Mouse (Mus musculus) layer of hippocampus, adult 9-10 months (tissue): ENCODE results near the gene Cdk2ap2.
A peak's percentile ranks its signal among the peaks of the same experiment; 100 is the strongest.
"Not testable (repeated sequence)": the region's sequence is repeated elsewhere in the genome, so short reads cannot be mapped to it uniquely, and the experiment has no call there.

Experiments used
- DNase-seq: peaks from one replicate; pipeline ENCODE4 v3.0.0; 2022; ENCODE audit warnings: low spot score

The Cdk2ap2 gene

GRCm38 (mm10) chr19:4096642-4097440 is at the start of gene Cdk2ap2:
TSS of gene Cdk2ap2 (plus strand) at chr19:4097182.
- peak; percentile 100 for DNase-seq

GRCm38 (mm10) chr19:4047859-4048258 is 49.1 kb upstream of the Cdk2ap2 start:
- peak; percentile 55 for DNase-seq

GRCm38 (mm10) chr19:4049069-4049468 is 47.9 kb upstream of the Cdk2ap2 start:
- not testable (repeated sequence) for DNase-seq

DNA sequence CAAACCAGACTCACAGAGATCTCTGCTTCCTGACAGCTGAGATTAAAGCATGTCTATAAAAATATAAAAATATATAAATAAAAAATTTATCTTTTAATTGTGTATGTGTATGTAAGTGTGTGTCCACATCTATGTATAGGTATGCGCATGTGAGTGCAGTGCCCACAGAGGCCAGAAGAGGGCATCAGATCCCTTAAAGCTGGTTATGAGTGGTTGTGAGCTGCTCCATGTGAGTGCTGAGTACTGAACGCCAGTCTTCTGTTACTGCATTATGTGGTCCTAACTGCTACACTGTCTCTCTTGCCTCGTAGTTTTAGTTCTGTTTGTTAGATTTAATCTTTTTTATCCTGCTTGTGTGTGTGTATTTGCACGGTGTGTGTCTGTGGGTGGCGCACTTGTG is 46.0 kb upstream of the Cdk2ap2 start:
- no peak for DNase-seq

GRCm38 (mm10) chr19:4051741-4052515 is 45.1 kb upstream of the Cdk2ap2 start:
- no peak for DNase-seq

GRCm38 (mm10) chr19:4052516-4053030 is 44.4 kb upstream of the Cdk2ap2 start:
- no peak for DNase-seq

- DNase-seq: no peak
These were observed 42.4 kb upstream of the Cdk2ap2 start for GRCm38 (mm10) chr19:4054613-4055012.

GRCm38 (mm10) chr19:4055216-4055946 is 41.6 kb upstream of the Cdk2ap2 start:
- no peak for DNase-seq

DNA sequence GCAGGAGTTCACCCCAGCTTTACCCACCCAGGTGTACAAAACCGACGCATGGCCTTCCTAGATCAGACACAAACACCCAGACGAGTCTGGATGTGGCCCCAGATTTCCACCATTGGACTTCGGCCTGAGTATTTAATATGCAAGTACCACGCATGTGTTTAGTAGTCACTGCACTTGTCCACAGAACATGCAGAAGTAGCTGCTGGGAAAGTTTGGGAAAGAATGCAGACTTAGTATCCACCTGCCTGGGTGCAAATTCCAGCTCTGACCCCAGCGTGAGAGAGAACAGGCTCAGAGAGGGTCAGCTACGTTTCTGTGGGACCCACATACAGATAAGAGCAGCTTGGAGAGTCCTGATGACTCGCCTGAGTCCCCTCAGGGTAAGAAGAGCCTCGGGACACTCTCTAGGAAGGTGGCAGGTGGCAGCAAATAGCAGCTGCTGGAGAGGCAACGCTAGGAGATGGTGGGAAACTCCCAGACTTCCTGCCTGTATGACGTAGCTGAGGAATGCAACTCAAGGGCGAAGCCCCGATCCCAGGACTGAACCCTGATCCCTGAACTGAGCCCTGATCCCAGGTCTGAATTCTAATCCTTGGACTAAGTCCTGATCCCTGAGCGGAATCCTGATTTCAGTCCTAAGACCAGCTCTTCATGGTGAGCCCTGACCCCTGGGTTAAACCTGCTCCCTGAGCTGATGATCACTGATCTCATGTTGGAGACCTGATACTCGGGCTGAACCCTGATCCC is 40.9 kb upstream of the Cdk2ap2 start:
- no peak for DNase-seq

GRCm38 (mm10) chr19:4056727-4057126 is 40.3 kb upstream of the Cdk2ap2 start:
- DNase-seq: no peak

GRCm38 (mm10) chr19:4057389-4057788 is 39.6 kb upstream of the Cdk2ap2 start:
- no peak for DNase-seq

GRCm38 (mm10) chr19:4057962-4058361 is 39.0 kb upstream of the Cdk2ap2 start:
- DNase-seq: no peak

DNA sequence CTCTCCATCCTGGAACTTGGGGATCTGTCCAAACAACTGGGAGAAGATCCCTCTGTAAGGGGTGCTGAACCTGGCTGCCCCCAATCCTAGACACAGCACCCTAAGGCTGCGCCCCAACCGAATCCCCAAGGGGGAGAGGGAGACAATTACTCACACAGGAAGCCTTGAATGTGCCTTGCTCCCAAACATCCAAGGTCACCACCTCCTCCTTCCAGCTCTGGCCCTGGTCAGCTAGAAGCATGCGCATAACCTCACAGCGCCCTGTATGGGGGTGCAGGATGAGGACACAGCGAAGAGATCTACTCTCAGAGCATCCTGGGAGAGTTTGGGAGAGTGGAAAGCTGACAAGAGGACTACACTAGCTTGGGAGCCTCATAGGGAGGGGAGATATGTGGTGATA is 38.4 kb upstream of the Cdk2ap2 start:
- DNase-seq: no peak

GRCm38 (mm10) chr19:4059069-4059740 is 37.8 kb upstream of the Cdk2ap2 start, which contains the start of gene Gstp3:
TSS of gene Gstp3 (minus strand) at chr19:4059569.
- no peak for DNase-seq

GRCm38 (mm10) chr19:4060044-4060898 is 36.7 kb upstream of the Cdk2ap2 start:
- not testable (repeated sequence) for DNase-seq

DNA sequence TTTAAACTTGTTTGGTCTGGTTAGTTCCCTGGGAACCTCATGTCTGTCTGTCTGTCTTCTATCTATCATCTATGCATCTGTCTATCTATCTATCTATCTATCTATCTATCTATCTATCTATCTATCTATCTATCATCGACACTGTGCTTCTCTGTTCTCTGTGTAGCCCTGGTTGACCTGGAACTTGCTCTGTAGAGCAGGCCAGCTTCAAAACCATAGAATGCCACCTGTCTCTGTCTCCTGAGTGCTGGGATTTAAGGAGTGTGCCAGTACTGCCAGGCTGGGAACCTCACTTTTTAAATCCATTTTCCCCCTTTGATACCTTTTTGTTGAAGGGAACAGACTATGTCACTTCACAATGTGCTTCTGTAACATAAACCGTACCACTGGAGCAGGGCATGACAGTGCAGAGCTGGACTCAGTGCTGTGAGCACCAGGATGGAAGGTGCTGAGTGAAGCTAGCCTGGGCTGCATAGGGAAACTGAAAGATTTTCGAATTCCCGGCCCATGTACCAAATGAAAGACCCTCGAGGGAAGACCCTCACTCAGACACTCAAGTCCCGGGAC is 36.0 kb upstream of the Cdk2ap2 start:
- no peak for DNase-seq

- not testable (repeated sequence) for DNase-seq
These were observed 33.6 kb upstream of the Cdk2ap2 start for GRCm38 (mm10) chr19:4063357-4063756.

DNA sequence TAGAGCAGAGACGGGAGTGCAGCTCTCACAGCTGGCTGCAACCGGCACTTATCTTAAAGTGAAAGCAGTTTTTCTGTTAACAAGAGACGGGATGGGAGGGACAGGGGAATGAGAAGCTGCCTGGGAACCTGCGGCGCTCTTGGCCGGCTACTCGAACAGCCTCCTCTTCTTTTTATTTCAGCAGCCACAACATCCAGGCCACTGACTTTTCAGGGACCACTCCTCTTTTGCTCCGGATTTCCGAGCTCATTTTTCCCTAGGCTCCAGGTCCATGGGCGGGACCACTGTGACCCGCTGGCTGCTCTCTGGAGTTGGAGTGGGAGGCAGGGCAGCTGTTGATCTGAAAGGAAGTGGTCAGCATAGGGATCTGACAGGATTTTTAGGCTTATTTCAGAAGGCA is 32.5 kb upstream of the Cdk2ap2 start:
- not testable (repeated sequence) for DNase-seq

DNA sequence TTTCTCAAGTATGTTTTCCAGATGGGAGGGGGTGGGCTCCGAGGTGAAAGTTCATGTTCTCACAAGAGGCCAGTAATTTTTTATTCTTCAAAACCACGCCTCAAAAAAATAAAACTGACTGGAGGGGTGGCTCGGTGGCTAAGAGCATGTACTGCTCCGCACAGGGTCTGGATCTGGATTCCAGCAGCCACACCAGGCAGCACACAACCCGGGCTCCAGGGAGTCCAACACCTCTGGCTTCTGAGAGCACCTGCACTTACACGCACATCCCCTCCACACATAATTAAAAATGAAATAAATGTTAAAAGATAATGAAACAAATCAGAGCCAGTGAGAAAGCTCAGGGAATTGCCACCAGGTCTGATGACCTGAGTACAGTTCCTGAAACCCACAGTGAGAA is 30.7 kb upstream of the Cdk2ap2 start:
- DNase-seq: no peak

DNA sequence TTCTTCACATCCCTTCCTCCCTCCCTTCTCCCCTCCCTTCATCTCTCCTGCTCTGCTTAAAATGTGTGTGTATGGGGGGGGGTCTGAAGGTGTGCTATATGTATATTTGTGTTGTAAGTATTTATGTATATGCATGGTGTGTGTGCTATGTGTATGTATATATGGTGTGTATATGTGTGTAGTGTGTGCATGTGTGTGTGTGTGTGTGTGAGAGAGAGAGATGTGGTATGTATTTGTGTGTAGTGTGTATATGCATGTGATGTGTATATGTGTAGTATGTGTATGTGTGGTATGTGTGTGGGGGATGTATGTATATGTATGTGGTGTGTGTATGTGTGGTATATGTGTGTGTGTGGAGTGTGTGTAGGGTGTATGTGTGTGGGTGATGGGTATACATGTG is 30.1 kb upstream of the Cdk2ap2 start:
- DNase-seq: no peak
